Mouse (Mus musculus): ENCODE results near the gene Olfr177. TPM values are rescaled to one million over a fixed set of nuclear protein-coding genes. Genes with fewer than 3 reads are reported as not detected.

Gene Olfr177
- not detected for total RNA-seq (2022)

DNA sequence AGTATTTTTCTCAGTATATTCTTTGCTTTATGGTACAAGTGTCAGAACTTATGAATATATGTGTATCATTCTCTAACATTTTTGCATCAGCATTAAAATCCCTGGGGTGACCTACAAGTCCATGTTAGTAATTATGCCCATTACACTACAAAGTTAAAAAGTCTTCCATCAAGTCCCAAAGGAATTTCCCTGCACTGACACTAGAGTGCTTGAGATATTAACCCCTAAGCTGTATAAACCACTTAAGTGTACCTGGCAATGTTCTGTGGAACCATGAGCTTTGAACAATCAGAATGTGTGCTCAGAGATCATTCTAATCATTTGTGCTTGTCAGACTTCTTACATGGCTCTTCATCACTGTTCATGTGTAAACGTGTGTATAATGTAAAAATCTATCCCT is at the start of gene Olfr177:
Gene Olfr177, minus strand, starts transcription at position 101 of the 400 bp plus-strand sequence.
- DNase-seq (ENCODE audit: low spot score in 2 of 2), result no peak

DNA sequence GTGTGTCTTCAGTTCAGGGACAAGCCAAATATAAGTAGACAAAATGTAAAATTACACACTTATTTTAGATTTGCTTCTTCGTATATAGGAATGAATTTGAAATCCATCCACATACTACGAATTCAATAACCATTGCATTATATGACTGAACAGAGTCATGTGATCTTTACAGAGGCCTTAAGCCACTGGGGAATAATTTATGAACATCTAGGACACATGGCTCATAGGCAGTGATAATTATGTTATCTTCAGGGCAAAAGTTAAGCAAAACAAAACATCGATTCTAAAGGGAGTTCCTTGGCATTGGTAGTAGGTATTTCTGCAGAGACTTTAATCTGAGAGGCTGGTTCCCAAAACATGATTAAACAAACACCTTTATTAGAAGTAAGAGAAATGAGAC is 17.4 kb upstream of the Olfr177 start, which contains the start of gene Olfr178:
Gene Olfr178, minus strand, starts transcription at position 101 of the 400 bp plus-strand sequence.
- DNase-seq (ENCODE audit: low spot score in 2 of 2), result no peak

DNA sequence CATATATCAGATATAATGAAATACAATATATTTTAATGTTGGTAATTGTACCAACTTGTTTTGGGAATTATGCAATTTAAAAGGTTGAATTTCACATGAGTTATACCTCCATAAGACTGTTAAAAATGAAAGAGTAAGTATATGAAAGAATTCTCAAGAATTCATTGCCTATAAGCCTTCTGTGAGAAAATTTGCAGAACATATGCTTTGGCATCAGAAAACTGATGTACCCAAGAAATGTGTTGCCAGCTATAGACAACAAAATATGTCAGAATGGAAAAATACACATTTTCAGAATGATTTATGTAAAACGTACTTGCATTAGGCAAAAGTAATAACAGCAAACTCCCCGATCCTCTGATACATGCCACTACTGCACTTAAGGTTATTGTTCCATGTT is 9.8 kb upstream of the Olfr177 start:
- no peak for DNase-seq (ENCODE audit: low spot score in 2 of 2)

DNA sequence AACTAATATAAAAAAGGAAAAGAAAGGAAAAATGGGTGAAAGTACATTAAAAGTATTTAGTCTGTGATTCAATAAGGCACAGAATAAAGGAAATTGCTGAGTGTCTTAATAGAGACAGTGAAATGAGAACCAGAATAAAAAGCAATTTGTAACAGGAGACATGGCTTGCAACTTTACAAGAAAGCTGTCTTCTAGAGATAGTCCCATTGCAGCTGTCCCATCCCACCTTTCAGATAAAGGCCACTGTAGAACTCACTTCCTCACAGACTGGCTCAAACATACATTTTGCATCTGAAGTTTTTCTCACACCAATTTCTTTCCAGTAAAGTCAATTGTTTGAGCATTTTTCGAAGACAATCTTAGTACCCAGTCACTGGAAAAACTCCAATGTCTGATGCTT is 13.1 kb downstream of the Olfr177 start:
- no peak for DNase-seq (ENCODE audit: low spot score in 2 of 2)

DNA sequence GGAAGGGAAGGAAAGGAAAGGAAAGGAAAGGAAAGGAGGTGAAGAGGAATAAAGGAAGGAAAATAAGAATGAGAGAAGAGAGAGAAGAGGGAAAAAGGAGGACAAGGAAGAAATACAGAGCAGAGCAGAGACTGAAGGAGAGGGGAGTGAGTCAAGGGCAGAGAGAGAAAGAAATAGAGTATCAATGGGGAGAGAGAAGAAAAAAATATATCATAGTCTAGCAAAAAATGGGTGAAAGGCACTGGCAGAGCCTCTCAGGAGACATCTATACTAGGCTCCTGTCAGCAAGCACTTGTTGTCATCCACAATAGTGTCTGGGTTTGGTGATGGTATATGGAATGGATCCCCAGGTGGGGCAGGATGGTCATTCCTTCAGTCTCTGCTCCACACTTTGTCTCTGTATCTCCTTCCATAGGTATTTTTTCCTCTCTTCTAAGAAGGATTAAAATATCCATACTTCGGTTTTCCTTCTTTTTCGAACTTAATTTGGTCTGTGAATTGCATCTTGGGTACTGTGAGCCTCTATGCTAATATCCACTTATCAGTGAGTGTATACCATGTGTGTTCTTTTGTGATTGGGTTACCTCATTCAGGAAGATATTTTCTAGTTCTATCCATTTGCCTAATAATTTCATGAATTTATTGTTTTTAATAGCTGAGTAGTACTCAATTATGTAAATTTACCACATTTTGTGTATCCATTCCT is 14.4 kb downstream of the Olfr177 start:
- DNase-seq (ENCODE audit: low spot score in 2 of 2), result no peak

DNA sequence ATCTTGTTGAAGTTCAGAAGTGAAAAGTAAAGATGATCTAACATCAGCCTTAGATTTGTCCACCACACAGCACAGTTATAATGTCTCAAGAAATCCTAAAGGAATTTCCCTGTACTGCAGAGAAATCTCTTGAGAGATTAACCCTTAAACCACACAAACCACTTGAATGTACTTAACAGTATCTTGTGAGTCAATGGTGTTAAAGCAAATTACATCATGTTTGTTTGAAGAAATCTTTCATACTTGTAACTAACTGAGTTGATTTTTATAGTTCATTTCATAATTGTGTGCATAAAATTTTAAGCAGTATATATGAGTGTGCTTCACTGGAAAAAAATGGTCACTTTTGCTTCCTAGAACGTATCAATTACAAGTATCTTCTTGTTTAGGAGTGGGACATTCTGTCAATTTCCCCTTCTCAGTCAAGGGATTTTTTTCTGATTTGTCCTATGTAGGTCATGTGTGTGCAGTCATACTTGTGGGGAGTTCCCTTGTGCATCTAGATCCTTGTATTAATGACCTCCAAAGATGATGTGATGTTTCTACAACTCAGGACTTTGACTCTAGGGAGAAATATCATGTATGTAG is 47.7 kb downstream of the Olfr177 start, which contains the start of gene Olfr175-ps1:
Gene Olfr175-ps1, minus strand, starts transcription at position 51 of the 588 bp plus-strand sequence.
- DNase-seq (ENCODE audit: low spot score in 2 of 2), result no peak

Other genes with a start within 250 kb of the Olfr177 start
- gene E330017A01Rik, start 236.0 kb downstream of the Olfr177 start, total RNA-seq (2022), result not detected
- gene Cpox, start 204.5 kb downstream of the Olfr177 start, total RNA-seq (2022), result 10 to 100 TPM; 45.1 to 57.0 (median 52.8) TPM
- not detected for gene Gpr15, start 155.7 kb downstream of the Olfr177 start, total RNA-seq (2022)
- gene Cldnd1, start 146.9 kb downstream of the Olfr177 start, total RNA-seq (2022), result 100 to 1,000 TPM in 2 of 4 experiments, 10 to 100 TPM in 2; 87.9 to 106 (median 100) TPM
- gene Olfr172, start 111.6 kb downstream of the Olfr177 start, total RNA-seq (2022), result not detected
- gene Olfr173, start 74.5 kb downstream of the Olfr177 start, total RNA-seq (2022), result not detected
- gene Olfr175-ps1, start 48.0 kb downstream of the Olfr177 start, total RNA-seq (2022), result not detected
- gene Olfr178, start 17.3 kb upstream of the Olfr177 start, total RNA-seq (2022), result not detected
- gene Olfr181, start 54.0 kb upstream of the Olfr177 start, total RNA-seq (2022), result not detected
- not detected for gene Olfr180, start 54.6 kb upstream of the Olfr177 start, total RNA-seq (2022)
- not detected for gene Olfr183, start 120.6 kb upstream of the Olfr177 start, total RNA-seq (2022)
- not detected for gene Olfr186, start 155.5 kb upstream of the Olfr177 start, total RNA-seq (2022)
- not detected for gene Olfr187, start 165.0 kb upstream of the Olfr177 start, total RNA-seq (2022)
- gene Olfr190, start 203.2 kb upstream of the Olfr177 start, total RNA-seq (2022), result not detected
- gene Olfr191, start 215.1 kb upstream of the Olfr177 start, total RNA-seq (2022), result not detected
- not detected for gene Olfr193, start 237.1 kb upstream of the Olfr177 start, total RNA-seq (2022)
- not detected for gene Olfr194, start 246.3 kb upstream of the Olfr177 start, total RNA-seq (2022)

Measured in layer of hippocampus, adult 8-10 months (tissue).